15 mouse cellular contexts compared by ENCODE assay signal in the genomic region with DNA sequence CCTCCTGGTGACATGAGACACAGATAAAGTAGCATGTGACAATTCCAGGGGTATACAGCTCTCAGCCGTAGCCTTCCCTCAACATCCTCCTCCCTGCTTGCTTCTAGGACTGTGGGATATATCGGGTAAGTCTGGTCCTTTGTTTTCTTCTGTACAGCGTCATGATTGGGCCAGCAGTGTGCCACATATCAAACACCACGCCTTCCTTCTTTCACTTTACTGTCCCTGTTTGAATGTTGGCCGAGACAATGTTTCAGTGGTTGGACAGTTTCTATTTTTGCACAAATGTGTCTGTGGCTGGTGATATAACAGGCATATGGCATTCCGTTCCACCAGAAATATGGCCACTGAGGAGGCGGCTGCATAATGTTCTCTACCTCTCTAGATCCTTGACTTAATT. TPM values are rescaled to one million over a fixed set of nuclear protein-coding genes. Genes with fewer than 3 reads are reported as not detected.
DNase-seq lines count a peak whose midpoint lies in the region; ATAC-seq lines count a peak whose summit lies in the region.
"Had no signal": no experiment of that assay in that cellular context is flagged by ENCODE, and none has a peak within 500 bp of the region (broad histone marks: within the 10 kb centered on the region; RNA-seq: fewer than 3 reads in every experiment).

No protein-coding gene starts in this region.

- intact Hi-C loops in heart, postnatal 10 days (cut with DNase I) = no loop called here

- DNase-seq in frontal cortex, adult 2 months (ENCODE audit: extremely low spot score in 1 of 2, low spot score in 1 of 2) = peak; percentile 60 to 61
- DNase-seq in frontal cortex, postnatal 25 days (ENCODE audit: low spot score in 2 of 2) = no peak
- peak; percentile 37 to 49 for DNase-seq in right cerebral cortex, adult 2 months (ENCODE audit: low spot score in 2 of 2)
- no peak for DNase-seq in right cerebral cortex, postnatal 14 days
- peak; percentile 49 to 55 for DNase-seq in heart, postnatal 10 days
- no peak for DNase-seq in lung, postnatal 14 days
- DNase-seq: cerebellum, adult 18-20 months; kidney, adult 9 months; lung, postnatal 10 days; thymus, postnatal 36 days had no signal

- ATAC-seq in CD4-positive, CD25-positive, alpha-beta regulatory T cell, adult 4 months = no peak
- ATAC-seq in activated CD4-positive, CD25-positive, alpha-beta regulatory T cell, adult 4 months = no peak

RNA-seq across cellular contexts. Expression of a gene that starts 54.8 kb away (rescaled TPM):
- 6.1 and 7.9 TPM in 2 replicates for polyA plus RNA-seq in frontal cortex, adult 2 months (2012; rRNA removed)
- total RNA-seq in heart, postnatal 10 days (2021) = 10 to 100 TPM; 60.6 to 62.1 TPM
- polyA plus RNA-seq in CD4-positive, CD25-positive, alpha-beta regulatory T cell, adult 4 months (2017; shearing (Covaris generic)) = 1 to 10 TPM; 2.3 to 3.7 TPM
- polyA plus RNA-seq in activated CD4-positive, CD25-positive, alpha-beta regulatory T cell, adult 4 months (2017; shearing (Covaris generic)) = 1 to 10 TPM; 1.5 to 2.0 TPM
- total RNA-seq: common myeloid progenitor, adult 5-6 weeks; hematopoietic stem cell, adult 5-6 weeks; megakaryocyte-erythroid progenitor cell, adult 5-6 weeks had no signal

Comparison
In these comparisons a context has a peak if more than half of its experiments do, and no peak if none do; other contexts are left out.
1. DNase-seq: peak in frontal cortex, adult 2 months (2 of 2), right cerebral cortex, adult 2 months (2 of 2) and heart, postnatal 10 days (2 of 2); none in frontal cortex, postnatal 25 days (0 of 2), right cerebral cortex, postnatal 14 days (single experiment) and lung, postnatal 14 days (single experiment).